Mouse (Mus musculus) B cell, adult 2 months (primary cell): ENCODE results near the gene Amigo2.
"Not testable (repeated sequence)": the region's sequence is repeated elsewhere in the genome, so short reads cannot be mapped to it uniquely, and the experiment has no call there.

Experiments
- DNase-seq, 2 experiments: peaks; one replicate each; pipeline ENCODE4 v3.0.0; 2022

Gene Amigo2

DNA sequence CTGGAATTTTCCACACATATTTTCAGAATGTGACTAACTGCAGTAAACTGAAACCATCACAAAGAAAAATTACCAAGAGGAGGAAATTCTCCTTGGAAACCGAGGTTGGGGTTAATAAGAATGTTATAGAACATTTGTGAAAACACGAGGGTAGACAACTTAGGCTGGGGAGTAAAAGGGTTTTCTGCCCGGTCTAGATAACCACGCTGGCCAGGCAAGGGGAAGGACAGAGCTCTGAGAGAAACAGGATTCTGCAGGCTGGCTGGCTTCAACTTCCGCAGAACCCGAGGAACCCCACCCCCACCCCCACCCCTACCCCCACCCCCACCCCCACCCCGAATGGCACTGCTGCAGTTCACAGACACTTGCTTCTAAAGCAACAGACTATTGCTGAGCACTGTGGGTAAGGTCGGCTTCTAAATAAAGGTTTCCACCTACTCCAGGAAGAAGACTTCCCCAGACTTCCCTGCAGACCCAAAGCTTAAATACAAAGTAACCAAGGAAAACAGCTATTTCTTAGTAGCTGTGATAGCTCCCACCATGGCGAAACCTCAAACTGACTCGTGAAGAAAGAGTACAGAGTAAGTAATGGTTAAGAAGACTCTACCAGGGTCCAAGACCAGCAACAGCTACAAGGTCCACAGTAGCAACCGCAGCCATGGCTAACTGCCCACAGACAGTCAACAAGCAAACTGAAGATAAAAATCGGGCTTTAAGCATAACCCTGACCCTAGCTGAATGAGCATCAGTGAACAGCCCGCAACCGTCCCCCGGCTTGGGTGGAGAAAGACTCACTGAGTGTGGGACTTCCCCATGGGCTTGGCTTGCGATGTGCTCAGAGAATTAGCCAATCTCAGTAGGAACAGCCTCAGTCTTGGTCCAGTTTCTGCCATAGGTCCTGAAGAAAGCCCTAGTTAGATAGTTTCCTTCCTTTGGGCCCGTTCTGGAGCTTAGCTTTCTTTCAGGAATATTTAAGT, 34.3 kb downstream of the Amigo2 start:
- no peak for DNase-seq

DNA sequence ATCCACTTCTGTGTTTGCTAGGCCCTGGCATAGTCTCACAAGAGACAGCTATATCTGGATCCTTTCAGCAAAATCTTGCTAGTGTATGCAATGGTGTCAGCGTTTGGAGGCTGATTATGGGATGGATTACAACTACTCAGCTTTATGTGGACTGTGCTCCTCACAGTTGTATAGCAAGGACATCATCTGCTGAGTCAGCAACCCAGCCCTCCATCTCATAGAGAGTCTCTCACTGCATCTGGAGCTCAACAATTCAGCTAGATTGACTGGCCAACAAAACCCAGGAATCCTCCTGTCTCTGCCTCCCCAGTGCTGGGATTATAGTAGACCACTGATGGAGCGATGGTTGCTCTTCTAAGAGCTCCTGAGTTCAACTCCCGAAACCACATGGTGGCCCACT, 37.3 kb downstream of the Amigo2 start:
- not testable (repeated sequence) for DNase-seq

DNA sequence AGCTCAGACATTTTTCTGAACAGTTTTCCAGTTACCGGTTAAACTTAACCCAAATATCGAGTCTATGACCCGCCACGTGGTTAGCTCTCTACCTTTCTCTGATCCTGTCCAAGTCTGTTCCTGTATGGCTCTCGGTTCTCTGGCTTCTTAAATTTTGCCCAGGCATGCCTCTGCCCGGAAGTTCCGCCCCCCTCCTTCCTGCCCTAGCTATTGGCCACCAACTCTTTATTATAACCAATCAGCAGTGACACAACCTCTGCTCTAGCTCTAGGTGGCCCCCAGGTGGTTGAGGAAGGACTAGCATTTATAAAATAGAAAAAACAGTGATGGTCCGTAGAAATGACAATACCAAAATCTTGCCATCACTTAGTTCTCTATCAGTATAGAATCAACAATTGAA, 40.6 kb downstream of the Amigo2 start:
- DNase-seq, result peak; percentile 26 to 45

DNA sequence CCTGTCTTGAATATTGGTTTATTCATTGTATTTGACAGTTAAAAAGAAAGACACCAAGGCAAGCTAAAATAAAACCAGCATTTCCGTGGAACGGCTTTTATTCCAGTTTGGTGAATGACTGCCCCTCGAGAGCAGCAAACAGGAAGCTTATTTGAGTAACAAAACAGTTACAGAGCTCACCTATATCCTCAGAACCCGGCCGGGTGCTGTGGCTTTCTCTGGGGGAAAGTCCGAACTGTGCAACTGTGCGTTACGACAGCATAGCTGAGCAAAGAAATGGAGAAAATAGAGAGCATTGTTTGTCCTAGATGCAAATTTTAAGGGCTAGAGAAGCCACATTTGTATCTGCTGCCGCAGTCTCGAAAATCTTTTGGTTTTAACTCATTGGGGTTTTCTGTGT, 41.3 kb downstream of the Amigo2 start:
- DNase-seq, result no peak

GRCm38 (mm10) chr15:97204889-97205288, 42.2 kb downstream of the Amigo2 start:
- no peak for DNase-seq

GRCm38 (mm10) chr15:97196644-97197043, 50.4 kb downstream of the Amigo2 start:
- no peak for DNase-seq

DNA sequence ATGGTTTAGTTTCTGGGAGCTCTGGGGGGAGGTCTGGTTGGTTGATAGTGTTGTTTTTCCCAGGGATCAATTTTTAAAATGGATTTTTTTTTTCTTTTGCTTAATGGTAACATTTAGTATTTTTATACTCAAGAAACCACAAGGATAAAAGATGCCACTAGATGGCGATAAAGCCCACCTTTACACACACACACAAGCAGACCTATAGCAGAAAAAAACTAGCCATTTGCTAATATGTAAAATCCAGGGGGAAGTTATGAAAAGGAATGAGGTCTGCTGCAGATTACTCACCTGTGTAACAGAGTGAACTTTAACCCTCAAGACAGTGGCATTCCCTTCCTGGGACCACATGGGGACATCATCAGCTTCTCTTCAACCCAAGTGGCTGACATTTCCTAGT, 51.5 kb downstream of the Amigo2 start:
- DNase-seq, result peak; percentile 46 to 53
